Mouse (Mus musculus): ENCODE measurements around the gene Srcap. TPM values are rescaled to one million over a fixed set of nuclear protein-coding genes. Genes with fewer than 3 reads are reported as not detected.
A peak's percentile ranks its signal among the peaks of the same experiment; 100 is the strongest.
"Not testable (repeated sequence)": the region's sequence is repeated elsewhere in the genome, so short reads cannot be mapped to it uniquely, and the experiment has no call there.

Srcap gene
- total RNA-seq, 4 experiments from 2014 or later, result 118 to 139 (median 120) TPM

DNA sequence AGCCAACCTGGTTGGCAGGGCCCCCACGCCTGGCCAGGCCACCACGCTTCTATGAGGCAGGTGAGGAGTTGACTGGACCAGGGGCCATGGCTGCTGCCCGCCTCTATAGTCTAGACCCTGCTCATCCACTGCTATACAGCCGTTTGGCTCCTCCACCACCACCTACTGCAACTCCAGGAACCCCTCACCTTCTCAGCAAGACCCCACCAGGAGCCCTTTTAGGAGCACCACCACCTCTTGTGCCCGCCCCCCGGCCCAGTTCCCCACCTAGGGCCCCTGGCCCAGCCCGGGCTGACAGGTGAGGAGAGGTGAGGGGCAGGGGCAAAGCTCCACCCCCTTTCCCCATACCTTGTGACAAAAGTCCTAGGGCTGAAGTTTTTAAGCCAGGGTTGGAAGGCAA lies 21.8 kb upstream of the Srcap start:
- DNase-seq (ENCODE audit: low spot score in 2 of 2), result no peak

GRCm38 (mm10) chr7:127491846-127492245 lies 19.9 kb upstream of the Srcap start:
- no peak for DNase-seq (ENCODE audit: low spot score in 2 of 2)

GRCm38 (mm10) chr7:127494648-127495047 lies 17.1 kb upstream of the Srcap start:
- DNase-seq (ENCODE audit: low spot score in 2 of 2), result no peak

GRCm38 (mm10) chr7:127497382-127497781 lies 14.4 kb upstream of the Srcap start:
- no peak for DNase-seq (ENCODE audit: low spot score in 2 of 2)

DNA sequence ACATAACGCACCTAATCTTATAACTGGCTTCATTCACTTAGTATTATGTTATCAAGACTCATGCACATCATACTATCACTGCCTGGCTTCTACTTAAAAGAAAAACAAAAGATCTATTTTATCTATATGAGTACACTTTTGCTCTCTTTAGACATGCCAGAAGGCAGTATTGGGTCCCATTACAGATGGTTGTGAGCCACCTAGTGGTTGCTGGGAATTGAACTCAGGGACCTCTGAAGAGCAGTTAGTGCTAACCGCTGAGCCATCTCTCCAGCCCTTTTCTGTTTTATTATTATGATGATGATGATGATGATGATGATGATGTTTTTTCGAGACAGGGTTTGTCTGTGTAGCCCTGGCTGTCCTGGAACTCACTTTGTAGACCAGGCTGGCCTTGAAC lies 13.4 kb upstream of the Srcap start:
- no peak for DNase-seq (ENCODE audit: low spot score in 2 of 2)

DNA sequence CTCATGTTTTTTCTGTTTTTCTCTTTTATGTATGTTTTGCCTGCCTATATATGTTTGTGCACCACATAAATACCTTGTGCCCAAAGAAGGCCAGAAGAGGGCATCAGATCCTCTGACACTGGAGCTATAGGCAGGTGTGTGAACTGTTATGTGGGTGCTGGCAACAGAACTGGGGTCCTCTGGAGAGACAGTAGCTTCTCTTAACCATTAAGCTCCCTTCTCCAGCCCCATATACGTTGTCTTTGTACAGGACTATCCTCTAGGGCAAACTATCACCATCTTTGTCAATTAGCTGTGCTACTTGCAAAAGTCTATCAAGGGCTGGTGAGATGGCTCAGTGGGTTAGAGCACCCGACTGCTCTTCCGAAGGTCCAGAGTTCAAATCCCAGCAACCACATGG lies 3.5 kb upstream of the Srcap start:
- DNase-seq (ENCODE audit: low spot score in 2 of 2), result no peak

GRCm38 (mm10) chr7:127509830-127510229 lies 2.0 kb upstream of the Srcap start:
- not testable (repeated sequence) for DNase-seq (ENCODE audit: low spot score in 2 of 2)

DNA sequence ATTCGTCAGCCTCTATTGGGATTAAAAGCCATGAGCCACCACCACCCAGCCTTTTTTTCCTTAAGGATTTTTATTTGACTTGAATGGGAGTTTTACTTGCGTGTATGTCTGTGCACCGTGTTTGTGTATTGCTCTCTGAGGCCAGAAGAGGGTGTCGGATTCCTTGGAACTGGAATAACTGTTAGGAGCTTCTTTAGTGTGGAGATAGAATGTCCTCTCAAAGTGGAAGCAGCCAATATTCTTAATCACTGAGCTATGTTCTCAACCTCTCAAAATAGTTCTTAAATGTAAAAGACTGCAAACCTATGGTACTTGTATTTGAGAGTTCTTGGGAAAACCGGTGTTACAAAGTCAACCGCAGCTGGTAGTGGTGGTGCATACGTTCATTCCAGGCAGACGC lies 542 bp upstream of the Srcap start:
- no peak for DNase-seq (ENCODE audit: low spot score in 2 of 2)

GRCm38 (mm10) chr7:127512231-127513015 lies 640 bp downstream of the Srcap start:
- DNase-seq (ENCODE audit: low spot score in 2 of 2), result peak; percentile 82 to 84

- DNase-seq (ENCODE audit: low spot score in 2 of 2), result peak in 1 of 2 experiments; percentile 18
These were observed 1.2 kb downstream of the Srcap start for GRCm38 (mm10) chr7:127513016-127513390.

- no peak for DNase-seq (ENCODE audit: low spot score in 2 of 2)
These were observed 2.0 kb downstream of the Srcap start for GRCm38 (mm10) chr7:127513781-127514180.

DNA sequence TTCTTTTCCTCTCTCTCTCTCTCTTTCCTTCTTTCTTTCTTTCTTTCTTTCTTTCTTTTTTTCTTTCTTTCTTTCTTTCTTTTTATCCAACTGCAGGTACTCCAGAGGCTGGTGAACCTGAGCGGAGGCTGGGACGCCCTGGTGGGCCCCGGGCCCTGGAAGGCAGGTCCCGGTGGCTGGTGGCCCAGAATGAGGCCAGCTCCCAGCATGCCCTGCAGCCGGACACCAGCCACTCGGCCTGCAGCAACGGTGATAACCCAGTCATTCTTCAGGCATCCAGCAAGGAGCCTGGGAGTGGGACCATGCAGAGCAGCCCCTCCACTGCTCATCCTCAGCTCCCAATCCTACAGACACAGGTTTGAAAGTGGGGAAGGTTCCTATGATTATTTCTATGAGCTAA lies 4.1 kb downstream of the Srcap start:
- no peak for DNase-seq (ENCODE audit: low spot score in 2 of 2)

- no peak for DNase-seq (ENCODE audit: low spot score in 2 of 2)
These were observed 4.6 kb downstream of the Srcap start for GRCm38 (mm10) chr7:127516344-127516743.

- no peak for DNase-seq (ENCODE audit: low spot score in 2 of 2)
These were observed 7.5 kb downstream of the Srcap start, which contains the start of gene Gm42715 for GRCm38 (mm10) chr7:127519284-127519683. Gene Gm42715, plus strand, starts transcription at chr7:127519584.

GRCm38 (mm10) chr7:127541671-127542070 lies 29.9 kb downstream of the Srcap start:
- DNase-seq (ENCODE audit: low spot score in 2 of 2), result no peak

DNA sequence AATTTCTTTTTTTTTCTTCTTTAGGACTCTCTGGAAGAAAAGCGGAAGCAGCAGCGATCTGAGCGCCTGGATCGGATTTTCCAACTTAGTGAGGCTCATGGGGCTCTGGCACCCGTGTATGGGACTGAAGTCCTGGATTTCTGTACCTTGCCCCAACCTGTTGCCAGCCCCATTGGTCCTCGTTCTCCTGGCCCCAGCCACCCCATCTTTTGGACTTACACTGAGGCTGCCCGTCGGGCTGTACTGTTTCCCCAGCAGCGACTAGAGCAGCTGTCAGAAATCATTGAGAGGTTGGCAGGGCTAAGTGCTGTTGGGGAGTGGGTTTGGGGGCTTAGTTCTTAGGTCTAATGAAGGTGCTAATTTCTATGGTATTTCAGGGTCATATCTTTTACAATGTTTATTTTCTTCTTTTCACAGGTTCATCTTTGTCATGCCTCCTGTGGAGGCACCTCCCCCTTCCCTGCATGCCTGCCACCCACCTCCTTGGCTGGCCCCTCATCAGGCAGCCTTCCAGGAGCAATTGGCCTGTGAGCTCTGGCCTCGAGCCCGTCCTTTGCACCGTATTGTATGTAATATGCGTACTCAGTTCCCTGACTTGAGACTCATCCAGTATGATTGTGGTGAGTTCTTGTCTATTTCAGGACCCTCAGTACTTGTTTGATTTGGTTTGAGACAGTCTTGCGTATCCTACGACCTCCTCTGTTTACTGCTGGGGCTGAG lies 37.5 kb downstream of the Srcap start:
- peak in 1 of 2 experiments; percentile 38 for DNase-seq (ENCODE audit: low spot score in 2 of 2)

DNA sequence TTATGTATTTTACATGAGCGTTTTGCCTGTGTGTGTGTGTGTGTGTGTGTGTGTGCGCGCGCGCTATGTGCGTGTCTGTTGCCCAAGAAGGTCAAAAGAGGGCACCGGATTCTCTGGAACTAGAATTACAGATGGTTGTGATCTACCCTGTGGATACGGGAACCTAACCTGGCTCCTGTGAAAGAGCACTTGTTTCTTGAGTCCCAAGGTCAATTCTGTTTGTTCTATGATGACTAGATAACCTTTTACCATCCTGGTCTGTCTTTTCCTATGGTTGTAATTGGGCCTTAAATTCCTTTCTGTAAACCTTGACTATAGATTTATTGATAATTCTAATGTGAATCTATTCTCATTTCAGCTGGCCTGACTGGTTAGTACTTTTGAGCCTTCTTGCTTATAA lies 39.8 kb downstream of the Srcap start:
- no peak for DNase-seq (ENCODE audit: low spot score in 2 of 2)

GRCm38 (mm10) chr7:127560580-127560979 lies 48.8 kb downstream of the Srcap start:
- no peak for DNase-seq (ENCODE audit: low spot score in 2 of 2)

DNA sequence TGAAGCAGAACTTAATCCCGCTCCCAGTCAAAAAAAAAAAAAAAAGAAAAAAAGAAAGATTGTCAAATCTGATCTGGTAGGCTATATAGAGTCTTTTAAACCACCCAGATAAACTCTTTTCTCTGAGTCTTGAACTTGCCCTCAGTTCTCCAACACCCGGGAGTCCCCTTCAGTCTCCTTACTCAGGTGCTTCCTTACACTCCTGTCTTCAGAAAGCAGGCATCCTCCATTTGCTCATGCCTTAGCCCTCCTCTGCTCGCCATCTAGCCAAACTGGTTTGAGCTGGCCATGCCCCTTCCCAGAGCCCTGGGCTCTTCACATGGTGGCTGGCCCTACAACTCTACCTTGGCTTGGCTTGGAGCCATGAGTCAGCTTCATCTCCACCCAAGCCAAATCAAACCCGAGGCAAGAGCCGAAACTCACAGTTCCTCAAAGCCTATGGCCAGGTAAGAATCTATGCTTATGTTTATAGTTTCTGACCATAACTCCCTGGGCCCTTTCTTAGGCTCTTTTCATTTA lies 49.6 kb downstream of the Srcap start, which contains the start of gene Tmem265:
Gene Tmem265 (plus strand): TSS at position 51 of the 519 bp plus-strand sequence.
- no peak for DNase-seq (ENCODE audit: low spot score in 2 of 2)

DNA sequence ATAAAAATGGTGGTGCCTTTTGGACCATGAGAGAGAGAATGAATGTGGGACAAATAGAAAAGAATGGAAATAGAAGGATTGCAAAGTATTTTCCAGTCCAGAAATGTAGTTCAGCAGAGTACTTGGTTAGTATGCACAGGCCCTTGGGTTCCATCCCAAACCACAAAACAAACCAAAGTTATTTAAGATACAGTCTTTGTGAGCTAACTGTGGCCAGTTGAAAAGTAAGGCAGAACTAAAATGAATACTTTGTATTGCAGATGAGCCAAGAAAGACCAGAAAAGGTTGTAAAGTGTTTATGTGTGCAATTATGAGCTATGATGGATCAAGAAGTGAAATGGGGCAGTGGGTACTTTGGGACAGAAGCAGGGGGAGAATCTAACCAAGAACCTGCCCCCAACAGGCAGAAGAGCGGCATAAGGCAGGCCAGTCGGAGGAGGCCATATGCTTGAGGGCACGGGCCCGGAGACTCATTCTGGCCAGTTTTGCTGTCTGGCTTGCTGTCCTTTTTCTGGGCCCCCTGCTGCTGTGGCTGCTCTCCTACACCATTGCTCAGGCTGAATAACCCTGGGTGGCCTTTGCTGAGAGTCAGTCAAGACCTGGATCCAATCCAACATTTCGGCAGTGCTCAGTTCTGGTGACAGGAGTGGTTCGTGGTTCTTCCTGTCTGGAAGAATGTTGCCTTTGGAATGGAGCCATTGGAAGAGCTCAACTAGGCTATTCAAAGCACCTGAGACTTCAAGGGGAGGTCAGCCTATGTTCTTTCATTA lies 52.8 kb downstream of the Srcap start:
- no peak for DNase-seq (ENCODE audit: low spot score in 2 of 2)

DNA sequence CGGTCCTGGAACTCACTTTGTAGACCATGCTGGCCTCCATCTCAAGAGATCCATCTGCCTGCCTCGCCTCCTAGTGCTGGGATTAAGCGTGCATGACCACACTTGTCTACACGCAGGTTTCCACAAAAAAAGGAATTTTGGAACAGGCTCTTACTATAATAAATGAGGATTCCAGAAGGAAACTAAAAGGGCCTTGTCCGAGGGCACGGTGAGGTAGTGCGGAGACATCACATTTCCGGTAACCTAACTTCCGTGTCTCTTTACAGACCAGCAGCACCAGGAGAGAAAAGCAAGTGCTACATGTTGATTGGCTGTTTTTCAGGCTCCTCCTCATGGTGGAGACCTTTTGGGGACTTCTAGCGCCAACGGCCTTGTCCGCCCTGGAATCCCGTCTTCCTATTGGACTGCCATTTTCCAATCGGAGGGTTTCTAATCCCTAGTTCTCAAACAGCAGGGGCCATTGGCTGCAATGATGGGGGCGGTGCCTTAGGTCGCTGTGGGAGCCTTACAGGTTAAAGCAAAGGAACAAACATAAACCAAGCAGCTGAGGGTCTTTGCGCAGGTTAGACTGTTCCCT lies 61.2 kb downstream of the Srcap start, which contains the start of gene Phkg2:
Gene Phkg2 (plus strand): TSS at position 446 of the 577 bp plus-strand sequence.
- DNase-seq (ENCODE audit: low spot score in 2 of 2), result peak; percentile 93 to 97

Measured in layer of hippocampus, adult 8-10 months (tissue).